Mouse (Mus musculus) stomach, embryonic 14.5 days (tissue): Measurements from ENCODE around the gene Hcn2. TPM values are rescaled to one million over a fixed set of nuclear protein-coding genes. Genes with fewer than 3 reads are reported as not detected.

Experiments used
- ATAC-seq: fragments of 200-750 bp; cut with Nextera tagmentation; 2 replicates; pipeline ENCODE4 v1.8.0; 2017; ENCODE audit warnings: low read depth, moderate TSS enrichment; ENCODE audit not compliant: insufficient number of reproducible peaks, insufficient read depth, low FRiP score
- H3K27ac ChIP-seq: fragments of 300-500 bp; sonication (generic); 2 replicates; pipeline ENCODE4 v1.5.1; 2014; ENCODE audit warnings: mild to moderate bottlenecking, low read length, moderate library complexity, mixed read lengths
- H3K27me3 ChIP-seq: fragments of 300-500 bp; sonication (generic); 2 replicates; pipeline ENCODE4 v1.6.1; 2014; ENCODE audit warnings: low read length, control low read depth, mixed read lengths; ENCODE audit not compliant: control insufficient read depth, insufficient read depth
- H3K36me3 ChIP-seq: fragments of 300-500 bp; sonication (generic); 2 replicates; pipeline ENCODE4 v1.6.1; 2014; ENCODE audit warnings: mild to moderate bottlenecking, control low read depth, low read length, moderate library complexity, mixed read lengths; ENCODE audit not compliant: control insufficient read depth, insufficient read depth
- H3K4me1 ChIP-seq: fragments of 300-500 bp; sonication (generic); 2 replicates; pipeline ENCODE4 v1.6.1; 2014; ENCODE audit warnings: low read length, control low read depth, mixed read lengths; ENCODE audit not compliant: control insufficient read depth, insufficient read depth
- H3K4me2 ChIP-seq: fragments of 300-500 bp; sonication (generic); replicated peaks from 2 replicates; pipeline ENCODE4 v1.6.1; 2014; ENCODE audit warnings: low read depth, low read length, control low read depth
- H3K4me3 ChIP-seq: fragments of 300-500 bp; sonication (generic); 2 replicates; pipeline ENCODE4 v1.5.1; 2014; ENCODE audit warnings: low read depth, low read length, control low read depth
- H3K9ac ChIP-seq: fragments of 300-500 bp; sonication (generic); replicated peaks from 2 replicates; pipeline ENCODE4 v1.6.1; 2014; ENCODE audit warnings: low read depth, mild to moderate bottlenecking, control low read depth, low read length, moderate library complexity, mixed read lengths
- H3K9me3 ChIP-seq: fragments of 300-500 bp; sonication (generic); 2 replicates; pipeline ENCODE4 v1.6.1; 2016; ENCODE audit warnings: low read depth, low read length, control low read depth; ENCODE audit not compliant: control insufficient read depth
- WGBS: fragments of 180-500 bp; shearing (Covaris S2); extraction: QIAGEN DNeasy Blood & Tissue Kit; methylation state at CpG from one replicate; pipeline ENCODE4 v1.1.7; 2014; 5-methylcytosine and 5-hydroxymethylcytosine counted together
- polyA plus RNA-seq: library from polyadenylated mRNA; unstranded; fragments of >200 nt; fragmentation: Nextera tagmentation; extraction: Ambion mirVana; gene quantifications from 2 replicates; pipeline ENCODE4 v1.2.1, GENCODE M21; 2014

Hcn2 gene
- polyA plus RNA-seq, 1 experiment from 2014 or later, result 0.10 TPM

- ATAC-seq, result no peak
- Histone ChIP-seq H3K27ac (no peak overlapping the region), H3K9me3 (no peaks in the 10 kb centered on the region), H3K4me2 (no peak overlapping the region), H3K9ac (no peak overlapping the region), H3K4me3 (no peak overlapping the region), H3K36me3 (no peaks in the 10 kb centered on the region), H3K4me1 (peaks cover 29% of the 10 kb centered on the region), H3K27me3 (no peaks in the 10 kb centered on the region)
- WGBS, result 64% methylated on average over 5 of the region's 5 CpGs
Measured at GRCm38 (mm10) chr10:79781956-79782355, 65.5 kb downstream of the Hcn2 start.

GRCm38 (mm10) chr10:79783050-79783449 lies 66.6 kb downstream of the Hcn2 start:
- Histone ChIP-seq H3K4me3 (no peak overlapping the region), H3K36me3 (no peaks in the 10 kb centered on the region), H3K9me3 (no peaks in the 10 kb centered on the region), H3K4me2 (no peak overlapping the region), H3K9ac (no peak overlapping the region), H3K27me3 (no peaks in the 10 kb centered on the region), H3K27ac (no peak overlapping the region), H3K4me1 (peaks cover 19% of the 10 kb centered on the region)
- no peak for ATAC-seq
- 61% methylated on average over 7 of the region's 7 CpGs for WGBS

- H3K9ac ChIP-seq, result no peak overlapping the region
- no peaks in the 10 kb centered on the region for H3K27me3 ChIP-seq
- no peak overlapping the region for H3K4me3 ChIP-seq
- H3K9me3 ChIP-seq, result no peaks in the 10 kb centered on the region
- peaks cover 11% of the 10 kb centered on the region for H3K4me1 ChIP-seq
- no peak for ATAC-seq
- WGBS, result 46% methylated on average over 27 of the region's 27 CpGs
- no peaks in the 10 kb centered on the region for H3K36me3 ChIP-seq
- H3K27ac ChIP-seq, result no peak overlapping the region
- H3K4me2 ChIP-seq, result no peak overlapping the region
Measured at GRCm38 (mm10) chr10:79783920-79784800, 67.7 kb downstream of the Hcn2 start.

Other genes starting within 250 kb of the Hcn2 start
- not detected in 2 replicates for gene Vmn2r83, start 247.9 kb upstream of the Hcn2 start, polyA plus RNA-seq
- gene Plpp2, start 182.8 kb upstream of the Hcn2 start, polyA plus RNA-seq, result 58.5 and 61.4 TPM in 2 replicates
- 49.0 and 55.2 TPM in 2 replicates for gene Mier2, start 161.4 kb upstream of the Hcn2 start, polyA plus RNA-seq
- gene Theg, start 129.3 kb upstream of the Hcn2 start, polyA plus RNA-seq, result not detected in 2 replicates
- 0.04 and 0.13 TPM in 2 replicates for gene C2cd4c, start 102.6 kb upstream of the Hcn2 start, polyA plus RNA-seq
- 7.1 and 7.7 TPM in 2 replicates for gene Shc2, start 78.7 kb upstream of the Hcn2 start, polyA plus RNA-seq
- gene Odf3l2, start 70.9 kb upstream of the Hcn2 start, polyA plus RNA-seq, result 0.20 TPM in 1 of 2 replicates, not detected in the other
- 29.7 and 30.0 TPM in 2 replicates for gene Madcam1, start 52.1 kb upstream of the Hcn2 start, polyA plus RNA-seq
- gene Tpgs1, start 47.3 kb upstream of the Hcn2 start, polyA plus RNA-seq, result 64.5 and 64.8 TPM in 2 replicates
- 88.7 and 93.6 TPM in 2 replicates for gene Cdc34, start 34.4 kb upstream of the Hcn2 start, polyA plus RNA-seq
- gene Gzmm, start 27.6 kb upstream of the Hcn2 start, polyA plus RNA-seq, result 1.0 and 1.6 TPM in 2 replicates
- 871 and 937 TPM in 2 replicates for gene Bsg, start 12.1 kb upstream of the Hcn2 start, polyA plus RNA-seq
- gene Polrmt, start 29.9 kb downstream of the Hcn2 start, polyA plus RNA-seq, result 26.3 and 31.8 TPM in 2 replicates
- gene Fgf22, start 38.4 kb downstream of the Hcn2 start, polyA plus RNA-seq, result 0.29 and 0.39 TPM in 2 replicates
- 72.1 and 77.3 TPM in 2 replicates for gene Rnf126, start 50.3 kb downstream of the Hcn2 start, polyA plus RNA-seq
- 8.7 and 9.0 TPM in 2 replicates for gene Fstl3, start 60.6 kb downstream of the Hcn2 start, polyA plus RNA-seq
- not detected in 2 replicates for gene Prss57, start 74.3 kb downstream of the Hcn2 start, polyA plus RNA-seq
- 67.0 and 78.0 TPM in 2 replicates for gene Palm, start 76.9 kb downstream of the Hcn2 start, polyA plus RNA-seq
- 27.6 and 33.1 TPM in 2 replicates for gene Misp, start 104.4 kb downstream of the Hcn2 start, polyA plus RNA-seq
- 237 and 275 TPM in 2 replicates for gene Ptbp1, start 137.8 kb downstream of the Hcn2 start, polyA plus RNA-seq
- 2.9 and 5.6 TPM in 2 replicates for gene Prtn3, start 157.8 kb downstream of the Hcn2 start, polyA plus RNA-seq
- gene Plppr3, start 158.0 kb downstream of the Hcn2 start, polyA plus RNA-seq, result 41.3 and 51.7 TPM in 2 replicates
- 0.88 and 3.3 TPM in 2 replicates for gene Elane, start 169.6 kb downstream of the Hcn2 start, polyA plus RNA-seq
- not detected in 2 replicates for gene Cfd, start 174.2 kb downstream of the Hcn2 start, polyA plus RNA-seq
- gene Med16, start 192.3 kb downstream of the Hcn2 start, polyA plus RNA-seq, result 43.4 and 46.4 TPM in 2 replicates
- 5.3 TPM in 1 of 2 replicates, not detected in the other for gene Gm26602, start 194.2 kb downstream of the Hcn2 start, polyA plus RNA-seq
- 0.81 and 1.0 TPM in 2 replicates for gene Kiss1r, start 200.3 kb downstream of the Hcn2 start, polyA plus RNA-seq
- gene R3hdm4, start 204.6 kb downstream of the Hcn2 start, polyA plus RNA-seq, result 143 and 151 TPM in 2 replicates
- 12.7 and 14.0 TPM in 2 replicates for gene Arid3a, start 210.4 kb downstream of the Hcn2 start, polyA plus RNA-seq
- gene Wdr18, start 243.5 kb downstream of the Hcn2 start, polyA plus RNA-seq, result 97.2 and 107 TPM in 2 replicates